Mouse (Mus musculus): ENCODE results near the gene Clcnka. TPM values are rescaled to one million over a fixed set of nuclear protein-coding genes. Genes with fewer than 3 reads are reported as not detected.

Clcnka gene
- polyA plus RNA-seq, 1 experiment from 2014 or later = not detected

GRCm38 (mm10) chr4:141394751-141395150 lies 3.8 kb downstream of the Clcnka start:
- H3K4me2 ChIP-seq = peak overlapping the region; percentile 58
- H3K4me1 ChIP-seq = peaks cover 9% of the 10 kb centered on the region; the same call in 1 of the 2 replicates
- H3K27me3 ChIP-seq (replicated peaks) = peaks cover 51% of the 10 kb centered on the region
- H3K9ac ChIP-seq = peak overlapping the region; percentile 63
- H3K4me3 ChIP-seq = peak overlapping the region; percentile 23
- H3K27ac ChIP-seq (replicated peaks) = no peak overlapping the region
- no peaks in the 10 kb centered on the region for H3K9me3 ChIP-seq
- WGBS = 15% methylated on average over 16 of the region's 16 CpGs
- H3K36me3 ChIP-seq = no peaks in the 10 kb centered on the region
- no peak for ATAC-seq (ENCODE audit: extremely low read depth, insufficient number of reproducible peaks, low FRiP score, low TSS enrichment)

GRCm38 (mm10) chr4:141391293-141391692 lies 7.2 kb downstream of the Clcnka start:
- Histone ChIP-seq H3K9me3 (no peaks in the 10 kb centered on the region), H3K9ac (no peak overlapping the region), H3K36me3 (no peaks in the 10 kb centered on the region), H3K27ac (replicated peaks) (no peak overlapping the region), H3K4me2 (no peak overlapping the region), H3K4me1 (peaks cover 12% of the 10 kb centered on the region; the same call in 1 of the 2 replicates), H3K4me3 (no peak overlapping the region), H3K27me3 (replicated peaks) (peaks cover 34% of the 10 kb centered on the region)
- 72% methylated on average over 12 of the region's 12 CpGs for WGBS
- no peak for ATAC-seq (ENCODE audit: extremely low read depth, insufficient number of reproducible peaks, low FRiP score, low TSS enrichment)

- no peak for ATAC-seq (ENCODE audit: extremely low read depth, insufficient number of reproducible peaks, low FRiP score, low TSS enrichment)
- peaks cover 9% of the 10 kb centered on the region; the same call in 1 of the 2 replicates for H3K4me1 ChIP-seq
- 62% methylated on average over 18 of the region's 18 CpGs for WGBS
- H3K4me3 ChIP-seq = no peak overlapping the region
- no peak overlapping the region for H3K9ac ChIP-seq
- H3K27me3 ChIP-seq (replicated peaks) = peaks cover 26% of the 10 kb centered on the region
- H3K36me3 ChIP-seq = no peaks in the 10 kb centered on the region
- H3K9me3 ChIP-seq = no peaks in the 10 kb centered on the region
- H3K27ac ChIP-seq (replicated peaks) = no peak overlapping the region
- no peak overlapping the region for H3K4me2 ChIP-seq
Observed at GRCm38 (mm10) chr4:141389366-141390150, 9.0 kb downstream of the Clcnka start.

- H3K4me2 ChIP-seq = no peak overlapping the region
- peaks cover 8% of the 10 kb centered on the region for H3K4me1 ChIP-seq
- no peaks in the 10 kb centered on the region for H3K9me3 ChIP-seq
- no peak overlapping the region for H3K4me3 ChIP-seq
- peaks cover 38% of the 10 kb centered on the region for H3K27me3 ChIP-seq (replicated peaks)
- WGBS = 60% methylated on average over 5 of the region's 5 CpGs
- no peak for ATAC-seq (ENCODE audit: extremely low read depth, insufficient number of reproducible peaks, low FRiP score, low TSS enrichment)
- no peak overlapping the region for H3K27ac ChIP-seq (replicated peaks)
- no peaks in the 10 kb centered on the region for H3K36me3 ChIP-seq
- no peak overlapping the region for H3K9ac ChIP-seq
Observed at GRCm38 (mm10) chr4:141387933-141388332, 10.6 kb downstream of the Clcnka start.

GRCm38 (mm10) chr4:141387093-141387784 lies 11.3 kb downstream of the Clcnka start:
- no peak for ATAC-seq (ENCODE audit: extremely low read depth, insufficient number of reproducible peaks, low FRiP score, low TSS enrichment)
- H3K36me3 ChIP-seq = no peaks in the 10 kb centered on the region
- H3K9ac ChIP-seq = no peak overlapping the region
- 14% methylated on average over 5 of the region's 5 CpGs for WGBS
- peaks cover 15% of the 10 kb centered on the region for H3K4me1 ChIP-seq
- H3K9me3 ChIP-seq = no peaks in the 10 kb centered on the region
- no peak overlapping the region for H3K27ac ChIP-seq (replicated peaks)
- no peak overlapping the region for H3K4me2 ChIP-seq
- no peak overlapping the region for H3K4me3 ChIP-seq
- H3K27me3 ChIP-seq (replicated peaks) = peaks cover 41% of the 10 kb centered on the region

- Histone ChIP-seq H3K4me1 (peaks cover 19% of the 10 kb centered on the region), H3K36me3 (no peaks in the 10 kb centered on the region), H3K4me3 (no peak overlapping the region), H3K27me3 (replicated peaks) (peaks cover 46% of the 10 kb centered on the region), H3K27ac (replicated peaks) (no peak overlapping the region), H3K9ac (no peak overlapping the region), H3K9me3 (no peaks in the 10 kb centered on the region), H3K4me2 (no peak overlapping the region)
- no peak for ATAC-seq (ENCODE audit: extremely low read depth, insufficient number of reproducible peaks, low FRiP score, low TSS enrichment)
- WGBS = 70% methylated on average over 7 of the region's 7 CpGs
Observed at GRCm38 (mm10) chr4:141386150-141386549, 12.4 kb downstream of the Clcnka start.

- Histone ChIP-seq H3K4me3 (no peak overlapping the region), H3K27ac (replicated peaks) (no peak overlapping the region), H3K9ac (no peak overlapping the region), H3K4me1 (peaks cover 19% of the 10 kb centered on the region), H3K9me3 (no peaks in the 10 kb centered on the region), H3K4me2 (no peak overlapping the region), H3K36me3 (no peaks in the 10 kb centered on the region), H3K27me3 (replicated peaks) (peaks cover 51% of the 10 kb centered on the region)
- WGBS = 2% methylated on average over 7 of the region's 7 CpGs
- ATAC-seq (ENCODE audit: extremely low read depth, insufficient number of reproducible peaks, low FRiP score, low TSS enrichment) = no peak
Observed at GRCm38 (mm10) chr4:141385275-141385674, 13.2 kb downstream of the Clcnka start.

GRCm38 (mm10) chr4:141382406-141382805 lies 16.1 kb downstream of the Clcnka start:
- H3K9me3 ChIP-seq = no peaks in the 10 kb centered on the region
- no peak overlapping the region for H3K27ac ChIP-seq (replicated peaks)
- peak overlapping the region; percentile 80 for H3K4me2 ChIP-seq
- no peaks in the 10 kb centered on the region for H3K36me3 ChIP-seq
- peak overlapping the region; percentile 51 for H3K4me3 ChIP-seq
- H3K27me3 ChIP-seq (replicated peaks) = peaks cover 60% of the 10 kb centered on the region
- ATAC-seq (ENCODE audit: extremely low read depth, insufficient number of reproducible peaks, low FRiP score, low TSS enrichment) = no peak
- under 1% methylated on average over 25 of the region's 25 CpGs for WGBS
- H3K4me1 ChIP-seq = peaks cover 16% of the 10 kb centered on the region
- H3K9ac ChIP-seq = peak overlapping the region; percentile 75

- peaks cover 57% of the 10 kb centered on the region for H3K27me3 ChIP-seq (replicated peaks)
Observed at GRCm38 (mm10) chr4:141379674-141380073, 18.9 kb downstream of the Clcnka start.

GRCm38 (mm10) chr4:141372426-141372825 lies 26.1 kb downstream of the Clcnka start:
- H3K36me3 ChIP-seq = no peaks in the 10 kb centered on the region
- ATAC-seq (ENCODE audit: extremely low read depth, insufficient number of reproducible peaks, low FRiP score, low TSS enrichment) = no peak
- H3K4me2 ChIP-seq = no peak overlapping the region
- peaks cover 11% of the 10 kb centered on the region for H3K4me1 ChIP-seq
- H3K9ac ChIP-seq = no peak overlapping the region
- no peak overlapping the region for H3K27ac ChIP-seq (replicated peaks)
- no peaks in the 10 kb centered on the region for H3K9me3 ChIP-seq
- 83% methylated on average over 5 of the region's 5 CpGs for WGBS
- no peak overlapping the region for H3K4me3 ChIP-seq
- peaks cover 36% of the 10 kb centered on the region for H3K27me3 ChIP-seq (replicated peaks)

More at GRCm38 (mm10) chr4:141379674-141380073, 18.9 kb downstream of the Clcnka start:
- H3K36me3 ChIP-seq = no peaks in the 10 kb centered on the region
- H3K9ac ChIP-seq = no peak overlapping the region
- peaks cover 14% of the 10 kb centered on the region for H3K4me1 ChIP-seq
- no peak overlapping the region for H3K4me2 ChIP-seq
- 66% methylated on average over 8 of the region's 8 CpGs for WGBS
- no peak for ATAC-seq (ENCODE audit: extremely low read depth, insufficient number of reproducible peaks, low FRiP score, low TSS enrichment)
- no peak overlapping the region for H3K27ac ChIP-seq (replicated peaks)
- H3K9me3 ChIP-seq = no peaks in the 10 kb centered on the region
- no peak overlapping the region for H3K4me3 ChIP-seq

- Histone ChIP-seq H3K27me3 (replicated peaks) (peaks cover 70% of the 10 kb centered on the region), H3K9ac (peak within 1 kb of the TSS; percentile 84), H3K36me3 (no peaks in the 10 kb centered on the region), H3K27ac (replicated peaks) (no peak within 1 kb of the TSS), H3K4me2 (peak within 1 kb of the TSS; percentile 96), H3K4me1 (peaks cover 13% of the 10 kb centered on the region), H3K4me3 (peak within 1 kb of the TSS; percentile 65), H3K9me3 (no peaks in the 10 kb centered on the region)
- no peak for ATAC-seq (ENCODE audit: extremely low read depth, insufficient number of reproducible peaks, low FRiP score, low TSS enrichment)
- WGBS = 1% methylated on average over 58 of the region's 71 CpGs
Observed at GRCm38 (mm10) chr4:141367997-141368791, 30.3 kb downstream of the Clcnka start, which contains the start of gene Fam131c. Gene Fam131c, plus strand, starts transcription at chr4:141368220.
